Mouse (Mus musculus): ENCODE measurements at regions not wholly inside any gene's neighbourhood (a gene's known extent, or its start where the extent isn't known, plus 50 kb on each side); places are given as distances from the start of the nearest gene placed in this dataset.

DNA sequence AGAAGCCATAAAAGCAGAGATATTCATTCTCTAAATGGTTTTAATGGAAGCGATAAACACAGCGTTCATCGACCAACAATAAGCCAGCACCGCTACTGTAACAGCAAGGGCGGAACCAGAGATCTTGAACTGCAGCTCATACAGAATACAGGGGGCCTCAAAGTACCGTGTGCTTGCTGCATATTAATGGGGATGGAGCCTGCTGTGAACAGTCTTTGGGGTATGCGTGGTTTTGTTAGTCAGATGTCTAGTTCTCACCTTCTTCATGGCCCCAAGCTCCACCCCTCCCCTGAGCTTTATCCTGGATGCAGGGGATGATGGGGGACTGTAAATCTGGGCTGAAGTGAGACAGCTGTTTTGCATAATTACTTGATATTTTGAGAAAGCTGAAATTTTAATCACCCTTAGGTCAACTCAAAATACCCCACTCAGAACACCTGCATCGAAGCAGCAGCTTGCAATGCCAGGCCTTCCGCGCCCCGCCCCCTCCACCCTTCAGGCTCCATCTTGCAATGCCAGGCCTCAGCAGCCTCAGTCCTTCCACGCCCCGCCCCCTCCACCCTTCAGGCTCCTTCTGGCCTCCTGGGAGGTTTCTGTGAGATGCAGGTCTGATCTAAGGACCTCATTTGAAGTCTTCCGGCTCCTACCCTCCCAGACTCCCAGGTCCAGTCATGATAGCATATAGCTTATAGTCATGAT, 73.5 kb upstream of the Tspan5 start:
- Histone ChIP-seq H3K4me2 (no peak overlapping the region), H3K27ac (ENCODE audit: poor library complexity, severe bottlenecking) (no peak overlapping the region), H3K9ac (no peak overlapping the region), H3K9me3 (replicated peaks) (peaks cover 12% of the 10 kb centered on the region), H3K36me3 (no peaks in the 10 kb centered on the region), H3K4me1 (replicated peaks) (no peaks in the 10 kb centered on the region), H3K4me3 (no peak overlapping the region), H3K27me3 (replicated peaks) (no peaks in the 10 kb centered on the region)
- WGBS, result 82% methylated on average over 14 of the region's 14 CpGs
- no peak for ATAC-seq (ENCODE audit: insufficient number of reproducible peaks, low FRiP score)

DNA sequence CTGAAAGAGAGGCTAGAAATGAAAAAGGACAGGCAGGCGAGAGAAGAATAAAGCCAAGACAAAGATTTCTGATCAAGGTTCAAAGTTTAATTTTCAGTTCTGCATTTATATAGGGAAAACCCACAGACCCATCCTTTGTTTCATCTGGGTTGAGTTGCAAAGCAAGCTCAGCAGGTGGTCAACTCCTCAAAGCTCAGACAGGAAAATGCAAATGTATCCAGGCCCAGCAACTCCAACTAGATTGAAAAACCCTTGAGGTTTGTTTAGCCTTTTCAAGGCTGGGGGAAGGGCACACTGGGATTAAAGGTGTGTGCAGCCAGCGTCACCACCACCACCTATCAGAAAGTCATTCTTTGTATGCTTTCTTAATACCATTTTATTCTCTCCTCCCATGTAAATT, 66.1 kb upstream of the Tspan5 start:
- no peak for ATAC-seq (ENCODE audit: insufficient number of reproducible peaks, low FRiP score)
- no peaks in the 10 kb centered on the region for H3K4me1 ChIP-seq (replicated peaks)
- no peak overlapping the region for H3K27ac ChIP-seq (ENCODE audit: poor library complexity, severe bottlenecking)
- H3K4me2 ChIP-seq, result no peak overlapping the region
- 61% methylated on average over 2 of the region's 2 CpGs for WGBS
- H3K4me3 ChIP-seq, result no peak overlapping the region
- no peak overlapping the region for H3K9ac ChIP-seq
- no peaks in the 10 kb centered on the region for H3K27me3 ChIP-seq (replicated peaks)
- H3K36me3 ChIP-seq, result no peaks in the 10 kb centered on the region
- H3K9me3 ChIP-seq (replicated peaks), result peaks cover 3% of the 10 kb centered on the region; the same call in 1 of the 2 replicates

DNA sequence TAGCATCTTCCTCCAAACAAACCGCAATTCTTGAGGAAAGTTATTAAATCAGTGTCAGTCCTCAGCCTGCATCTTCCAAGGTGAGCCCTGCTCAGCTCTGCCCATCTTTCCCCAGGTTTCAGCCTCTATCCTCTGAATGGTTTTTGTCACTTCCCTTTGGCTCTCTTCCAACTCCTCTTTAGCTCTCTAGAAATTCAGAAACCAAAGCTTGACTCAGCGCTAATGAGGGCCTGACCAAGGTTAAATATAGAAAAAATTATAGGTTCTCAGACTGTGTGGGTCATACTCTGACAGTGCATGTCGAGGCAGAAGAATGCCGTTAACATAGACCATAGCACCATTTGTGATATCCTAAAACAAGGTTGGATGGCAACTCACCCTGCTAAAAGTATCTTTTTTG, 63.6 kb upstream of the Tspan5 start:
- no peak overlapping the region for H3K4me2 ChIP-seq
- no peak for ATAC-seq (ENCODE audit: insufficient number of reproducible peaks, low FRiP score)
- WGBS, result 69% methylated on average over 4 of the region's 4 CpGs
- no peaks in the 10 kb centered on the region for H3K27me3 ChIP-seq (replicated peaks)
- H3K4me3 ChIP-seq, result no peak overlapping the region
- H3K9me3 ChIP-seq (replicated peaks), result no peaks in the 10 kb centered on the region
- H3K36me3 ChIP-seq, result no peaks in the 10 kb centered on the region
- H3K9ac ChIP-seq, result no peak overlapping the region
- no peak overlapping the region for H3K27ac ChIP-seq (ENCODE audit: poor library complexity, severe bottlenecking)
- H3K4me1 ChIP-seq (replicated peaks), result no peaks in the 10 kb centered on the region

DNA sequence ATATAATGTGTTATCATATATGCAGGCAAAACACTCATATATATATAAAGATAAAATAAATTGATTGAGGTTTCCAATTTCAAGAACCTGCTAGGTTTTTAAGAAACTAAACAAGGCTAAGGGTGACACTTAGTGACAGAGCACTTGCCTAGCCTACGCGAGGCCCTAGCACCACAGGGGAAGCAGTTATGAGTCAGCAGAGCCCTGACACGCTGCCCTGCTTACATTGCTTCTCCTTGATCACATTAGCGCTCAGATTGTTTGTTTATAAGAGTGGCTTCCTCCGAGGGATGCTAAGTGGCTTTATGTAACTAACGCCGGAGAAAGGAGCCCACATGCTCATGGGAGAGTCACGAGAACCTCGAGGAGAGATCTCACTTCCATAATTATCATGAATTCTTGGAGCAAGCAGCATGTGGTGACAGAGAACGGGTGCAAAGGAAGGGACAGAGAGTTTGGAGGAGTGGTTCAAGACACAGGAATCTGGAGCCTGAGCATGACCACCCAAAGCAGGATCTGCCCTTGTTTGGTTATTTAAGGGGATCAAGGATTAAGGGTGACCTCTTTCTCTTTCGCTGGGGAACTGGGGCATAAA, 55.3 kb upstream of the Tspan5 start:
- H3K4me2 ChIP-seq, result no peak overlapping the region
- H3K9me3 ChIP-seq (replicated peaks), result no peaks in the 10 kb centered on the region
- H3K9ac ChIP-seq, result no peak overlapping the region
- H3K27ac ChIP-seq (ENCODE audit: poor library complexity, severe bottlenecking), result no peak overlapping the region
- ATAC-seq (ENCODE audit: insufficient number of reproducible peaks, low FRiP score), result no peak
- H3K4me3 ChIP-seq, result no peak overlapping the region
- no peaks in the 10 kb centered on the region; the same call in 1 of the 2 replicates for H3K4me1 ChIP-seq (replicated peaks)
- H3K36me3 ChIP-seq, result no peaks in the 10 kb centered on the region
- WGBS, result 36% methylated on average over 11 of the region's 11 CpGs
- H3K27me3 ChIP-seq (replicated peaks), result no peaks in the 10 kb centered on the region

DNA sequence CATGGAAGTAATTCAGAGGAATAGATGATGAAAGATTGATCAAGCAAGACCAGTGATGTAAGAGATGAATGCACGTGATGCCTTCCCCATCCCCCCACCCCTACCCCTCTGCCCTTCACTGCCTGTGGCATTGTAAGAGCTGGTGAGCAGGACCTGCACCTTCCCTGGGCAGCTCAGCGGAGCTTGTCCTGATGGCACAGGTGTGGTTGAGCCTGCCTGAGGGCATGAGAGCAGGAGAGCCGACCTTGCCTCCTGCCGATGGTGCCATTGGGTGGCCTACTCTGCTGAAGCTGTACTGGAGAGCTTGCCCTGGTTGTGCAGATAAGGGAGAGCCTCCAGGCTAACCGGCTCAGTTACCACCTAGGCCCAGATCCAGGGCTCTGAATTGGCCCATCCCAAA, 53.4 kb upstream of the Tspan5 start:
- no peak overlapping the region for H3K9ac ChIP-seq
- WGBS, result 84% methylated on average over 5 of the region's 5 CpGs
- no peaks in the 10 kb centered on the region for H3K27me3 ChIP-seq (replicated peaks)
- no peaks in the 10 kb centered on the region for H3K9me3 ChIP-seq (replicated peaks)
- H3K4me1 ChIP-seq (replicated peaks), result no peaks in the 10 kb centered on the region; the same call in 1 of the 2 replicates
- no peaks in the 10 kb centered on the region for H3K36me3 ChIP-seq
- no peak overlapping the region for H3K27ac ChIP-seq (ENCODE audit: poor library complexity, severe bottlenecking)
- H3K4me2 ChIP-seq, result no peak overlapping the region
- no peak for ATAC-seq (ENCODE audit: insufficient number of reproducible peaks, low FRiP score)
- H3K4me3 ChIP-seq, result no peak overlapping the region

All from heart, embryonic 12.5 days (tissue).